Mouse (Mus musculus) heart, adult 9 months (tissue): ENCODE measurements around the gene 4921507P07Rik.
A peak's percentile ranks its signal among the peaks of the same experiment; 100 is the strongest.
"Not testable (repeated sequence)": the region's sequence is repeated elsewhere in the genome, so short reads cannot be mapped to it uniquely, and the experiment has no call there.

Experiments used
- DNase-seq, 2 experiments: peaks; one replicate each; pipeline ENCODE4 v3.0.0; 2022; ENCODE audit warnings: low spot score in 2 of 2

4921507P07Rik gene

DNA sequence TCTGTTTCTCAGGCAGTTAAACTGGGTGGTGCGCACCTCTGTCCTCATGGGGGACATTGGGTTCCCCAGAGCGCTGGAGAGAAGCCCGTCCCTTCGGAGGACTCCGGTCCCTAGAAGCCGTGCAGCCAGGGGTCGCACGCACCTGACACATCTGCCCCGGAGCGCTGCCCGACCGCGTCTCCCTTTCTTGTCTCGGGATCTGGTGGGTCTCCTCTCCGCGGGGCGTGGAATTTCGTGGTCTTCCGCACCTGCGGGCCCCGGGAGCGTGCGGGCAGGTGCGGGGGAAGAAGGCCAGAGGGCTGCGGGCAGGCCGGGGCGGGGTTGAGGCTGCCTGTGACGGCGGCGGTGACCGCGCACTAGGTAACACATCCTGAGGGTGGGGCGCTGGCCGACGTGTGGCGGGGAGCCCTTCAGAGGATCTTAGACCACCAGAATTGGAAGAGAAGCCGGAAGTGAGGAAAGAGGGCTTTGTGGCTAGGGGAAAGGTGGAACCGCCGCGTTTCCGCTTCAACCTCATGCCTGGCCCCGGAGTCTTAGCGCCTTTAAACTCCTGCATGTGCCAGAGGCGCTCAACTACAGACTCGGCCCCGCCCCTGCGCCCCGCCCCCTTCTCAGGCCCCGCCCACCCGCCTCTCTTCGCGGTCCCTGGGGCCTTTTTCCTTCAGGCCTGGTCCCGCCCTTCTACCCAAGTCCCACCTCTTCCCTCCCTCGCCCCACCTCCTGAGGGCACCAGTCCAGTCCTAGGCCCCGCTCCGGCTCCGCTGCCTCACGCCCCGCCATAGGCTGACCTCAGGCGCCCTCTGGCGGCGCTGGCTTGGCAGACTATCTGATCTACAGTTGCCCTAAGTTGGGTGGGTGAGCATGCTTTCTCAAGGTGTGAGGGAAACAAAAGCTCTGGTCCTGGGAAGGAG is at the start of gene 4921507P07Rik:
TSS of gene 4921507P07Rik (minus strand) at position 332 of the 911 bp plus-strand sequence.
- peak; percentile 92 to 95 for DNase-seq

DNA sequence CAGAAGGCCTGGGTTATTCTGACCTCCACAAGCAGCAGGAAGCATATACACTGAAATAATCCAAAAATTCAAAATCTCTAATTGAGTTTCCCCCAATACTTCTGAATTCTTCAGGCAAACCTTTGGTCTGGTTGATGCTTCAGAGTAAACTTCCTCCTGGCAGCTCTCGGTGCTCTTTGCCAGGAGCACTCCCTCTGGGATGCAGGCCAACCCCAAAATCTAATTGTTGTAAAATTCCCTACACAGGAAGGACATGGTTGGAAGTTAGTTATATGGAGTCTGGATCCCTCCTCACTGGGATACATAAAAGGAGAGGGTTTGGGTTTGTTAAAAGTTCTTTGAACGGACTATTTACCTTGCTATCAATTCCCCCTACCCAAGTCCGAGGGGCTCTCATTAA is 48.3 kb upstream of the 4921507P07Rik start:
- no peak for DNase-seq

DNA sequence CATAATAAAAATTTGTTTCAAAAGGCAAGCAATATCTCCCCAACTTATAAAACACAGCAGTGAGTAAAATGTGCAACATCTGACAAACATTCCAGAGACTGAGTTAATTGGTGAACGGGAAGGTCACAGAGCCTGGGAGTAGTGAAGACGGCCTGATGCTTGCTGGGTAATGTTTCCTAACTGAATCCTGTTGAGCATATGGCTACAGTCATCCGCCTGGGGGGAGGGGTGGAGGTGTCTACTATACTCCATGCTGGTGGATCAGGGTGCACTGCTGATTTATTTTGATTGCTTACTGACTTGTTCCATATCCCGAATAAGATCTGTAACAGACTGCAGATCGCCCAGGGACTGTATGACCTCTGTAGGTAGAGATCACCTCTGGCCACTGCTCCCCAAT is 45.5 kb upstream of the 4921507P07Rik start:
- no peak for DNase-seq

- no peak for DNase-seq
Measured at GRCm38 (mm10) chr6:50640377-50640776, 43.9 kb upstream of the 4921507P07Rik start.

- no peak for DNase-seq
Measured at GRCm38 (mm10) chr6:50639656-50640055, 43.2 kb upstream of the 4921507P07Rik start.

DNA sequence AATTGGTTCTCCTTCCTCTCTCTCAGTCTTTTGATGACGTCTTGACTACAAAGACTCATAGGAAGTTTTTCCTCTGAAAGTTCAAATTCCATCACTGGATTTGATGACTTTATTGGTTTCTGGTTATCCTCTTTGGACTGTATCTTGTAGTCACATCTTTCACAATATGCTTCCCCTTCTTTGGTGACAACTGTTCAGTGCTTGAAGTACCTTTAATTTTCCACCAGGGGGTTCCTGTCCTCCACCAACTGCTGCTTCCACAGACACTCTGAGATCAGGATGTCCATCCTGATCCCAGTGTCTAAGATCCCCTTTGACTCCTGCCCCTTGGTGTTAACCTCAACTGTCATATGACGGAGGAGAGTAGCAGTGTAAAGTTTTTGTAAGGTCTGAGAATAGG is 29.7 kb upstream of the 4921507P07Rik start:
- DNase-seq = not testable (repeated sequence)

- DNase-seq = not testable (repeated sequence)
Measured at GRCm38 (mm10) chr6:50618273-50618672, 21.8 kb upstream of the 4921507P07Rik start.

DNA sequence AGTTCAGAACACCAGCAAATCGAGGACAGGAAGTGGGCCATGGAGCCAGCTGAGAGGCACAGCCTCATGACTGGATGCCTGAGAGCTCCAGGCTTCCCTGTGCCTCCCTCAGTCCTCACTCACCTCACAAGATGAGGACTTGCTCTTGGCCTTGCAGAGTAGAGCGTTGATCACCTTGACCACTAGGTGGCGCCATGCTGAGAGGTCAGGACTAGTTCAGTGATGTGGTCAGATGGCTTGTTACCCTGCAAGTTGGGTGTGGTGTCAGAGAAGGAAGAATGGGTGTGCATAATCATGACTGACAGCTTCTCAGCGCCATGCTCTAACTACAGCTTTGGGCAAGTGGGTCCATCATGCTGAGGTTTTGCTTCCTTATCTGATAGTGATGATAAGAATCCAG is 5.2 kb upstream of the 4921507P07Rik start:
- no peak for DNase-seq

GRCm38 (mm10) chr6:50598560-50598959 is 2.1 kb upstream of the 4921507P07Rik start:
- DNase-seq = peak; percentile 21 to 22

GRCm38 (mm10) chr6:50594372-50594771 is 2.1 kb downstream of the 4921507P07Rik start:
- no peak for DNase-seq

DNA sequence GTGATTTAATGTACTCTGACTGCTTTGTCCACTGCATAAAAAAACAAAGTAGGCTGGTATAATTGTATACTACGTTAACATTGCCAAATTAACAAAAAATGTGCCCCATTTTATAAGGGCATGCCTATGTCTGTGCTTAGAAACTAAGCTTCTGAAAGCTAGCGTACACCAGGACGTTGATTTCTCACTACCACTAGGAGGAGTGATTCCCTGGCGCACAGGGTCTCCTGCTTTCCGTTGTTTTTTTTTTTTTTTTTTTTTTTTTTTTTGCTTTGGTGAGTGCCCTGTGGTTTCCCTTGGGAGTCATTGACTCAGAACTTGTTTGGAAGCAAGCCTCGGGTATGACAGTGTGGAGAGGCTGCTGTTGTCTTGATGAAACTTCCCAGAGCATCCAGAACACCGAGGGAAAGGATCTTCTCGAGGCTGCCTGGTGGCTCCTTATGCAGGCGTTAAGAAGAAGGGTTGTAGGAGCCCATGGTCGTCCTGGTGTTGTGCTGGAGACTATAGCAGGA is 3.0 kb downstream of the 4921507P07Rik start:
- no peak for DNase-seq

GRCm38 (mm10) chr6:50590234-50590633 is 6.2 kb downstream of the 4921507P07Rik start:
- DNase-seq = no peak

GRCm38 (mm10) chr6:50588251-50588650 is 8.2 kb downstream of the 4921507P07Rik start:
- peak in 1 of 2 experiments; percentile 42 for DNase-seq

DNA sequence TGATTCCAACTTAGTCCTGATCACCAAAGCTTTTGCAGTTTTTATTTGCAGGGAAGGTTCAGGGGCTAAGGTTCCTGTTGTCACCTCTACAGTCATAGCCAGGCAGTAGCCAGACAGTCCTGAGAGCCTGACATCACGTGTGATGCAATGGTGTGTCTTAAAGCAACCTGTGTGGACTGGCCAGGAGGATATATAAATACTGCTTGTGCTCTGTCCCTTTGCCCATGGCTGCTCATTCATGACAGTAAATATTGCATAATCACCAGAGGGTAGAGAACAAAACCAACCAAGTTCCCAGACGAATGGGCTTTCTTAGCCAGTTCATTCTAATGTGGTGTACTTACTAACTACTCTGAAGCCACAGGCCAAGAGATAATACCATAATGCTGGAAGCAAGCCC is 9.0 kb downstream of the 4921507P07Rik start:
- DNase-seq = no peak

DNA sequence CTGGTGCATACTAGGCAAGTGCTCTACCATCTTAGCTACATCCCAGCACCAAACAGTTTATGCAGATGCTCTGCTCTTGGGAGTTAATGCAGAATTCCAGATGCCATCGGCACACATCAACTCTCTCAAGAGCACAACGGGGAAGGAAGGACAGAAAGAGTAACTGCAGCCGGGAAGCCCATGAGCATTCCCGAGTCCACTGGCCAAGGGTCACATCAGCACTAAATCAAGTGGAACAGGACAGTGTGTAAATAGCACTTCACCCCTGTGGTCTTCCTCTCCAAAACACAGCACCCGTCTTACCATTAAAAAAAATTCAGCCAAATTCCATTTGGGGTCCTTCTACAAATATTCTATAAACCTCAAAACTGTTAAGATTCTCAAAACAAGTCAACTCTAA is 10.1 kb downstream of the 4921507P07Rik start:
- no peak for DNase-seq

GRCm38 (mm10) chr6:50585733-50586132 is 10.7 kb downstream of the 4921507P07Rik start:
- DNase-seq = no peak

DNA sequence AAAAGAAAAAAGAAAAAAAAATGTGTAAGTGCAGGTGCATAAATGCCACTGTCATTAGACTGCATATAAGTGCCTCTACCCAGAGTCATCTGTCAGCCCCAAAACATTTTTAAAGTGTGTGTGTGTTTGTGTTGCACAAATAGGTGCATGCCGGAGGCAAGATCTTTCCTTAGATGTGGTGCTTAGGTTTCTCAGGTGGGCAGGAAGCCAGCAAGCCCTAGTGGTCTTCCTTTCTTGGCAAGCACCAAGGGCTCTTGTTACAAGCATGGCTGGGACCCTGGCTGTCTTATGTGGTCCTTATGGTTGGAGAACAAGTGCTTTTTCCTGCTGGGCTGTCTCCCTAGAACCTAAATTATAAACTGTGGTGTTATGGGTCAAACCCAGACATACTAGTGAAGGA is 24.8 kb downstream of the 4921507P07Rik start:
- no peak for DNase-seq

- DNase-seq = no peak
Measured at GRCm38 (mm10) chr6:50566997-50567255, 29.5 kb downstream of the 4921507P07Rik start.

DNA sequence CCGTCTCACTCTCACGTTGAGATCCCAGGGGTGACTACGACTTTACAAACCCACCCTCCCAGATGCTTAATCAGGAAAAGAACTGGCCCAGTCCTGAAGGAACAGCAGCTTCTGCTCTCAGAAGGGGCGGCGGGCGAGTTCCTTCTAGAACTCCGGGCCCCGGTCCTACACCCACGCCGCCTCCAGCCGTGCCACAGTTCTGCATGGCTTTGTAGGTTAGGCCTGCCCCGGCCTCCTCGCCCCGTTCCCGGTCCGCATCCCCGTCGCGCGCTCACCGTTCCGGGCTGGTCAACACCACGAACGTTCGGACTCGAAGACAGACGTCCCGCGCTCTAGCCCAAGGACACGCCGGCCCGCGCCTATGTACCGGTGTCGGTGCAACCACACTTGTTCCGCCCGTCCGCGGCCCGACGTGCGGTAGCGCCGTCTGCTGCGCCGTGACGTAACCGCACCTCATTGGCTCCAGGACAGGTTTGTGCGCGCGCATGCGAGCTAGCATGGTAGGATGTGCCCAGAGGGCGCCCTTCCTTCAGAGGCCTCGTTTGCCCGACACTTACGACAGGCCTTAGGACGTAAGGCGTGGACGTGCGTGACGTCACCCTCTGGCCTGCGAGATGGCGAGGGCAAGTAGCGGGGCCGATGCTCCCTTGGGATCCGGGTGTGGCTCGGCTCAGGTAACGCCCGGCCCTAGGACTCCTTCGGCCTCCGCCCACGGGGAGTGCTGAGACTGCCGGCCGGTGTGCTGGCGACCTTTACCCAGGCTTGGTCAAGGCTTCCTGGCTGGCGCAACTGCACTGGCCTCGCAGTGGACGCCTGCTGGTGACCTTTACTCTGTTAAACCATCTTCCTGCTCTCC is 30.1 kb downstream of the 4921507P07Rik start, which contains the start of gene Cycs:
TSS of gene Cycs (minus strand) at position 398 of the 856 bp plus-strand sequence.
- peak; percentile 100 for DNase-seq

- DNase-seq = no peak
Measured at GRCm38 (mm10) chr6:50563651-50564050, 32.8 kb downstream of the 4921507P07Rik start.

DNA sequence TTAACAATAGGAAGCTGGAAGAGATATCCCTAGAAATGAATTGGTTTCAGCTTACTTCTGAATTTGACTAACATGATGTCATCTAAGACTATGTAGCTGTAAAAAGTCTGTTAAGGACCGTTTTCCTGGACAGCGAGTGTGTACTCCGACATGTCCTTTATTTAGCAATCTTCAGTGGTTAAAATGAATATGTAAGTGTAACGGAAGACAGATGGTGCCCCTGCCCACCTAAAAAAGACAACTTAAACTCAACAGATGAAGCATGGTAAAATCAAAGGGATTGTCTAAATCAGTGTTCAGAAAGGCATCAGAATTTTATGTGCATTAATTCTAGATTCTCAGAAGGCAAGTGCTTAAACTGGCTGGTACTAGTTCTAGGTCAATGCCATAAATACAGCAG is 34.0 kb downstream of the 4921507P07Rik start:
- DNase-seq = no peak

- no peak for DNase-seq
Measured at GRCm38 (mm10) chr6:50560776-50561175, 35.7 kb downstream of the 4921507P07Rik start.
